Mouse (Mus musculus) forebrain, embryonic 16.5 days (tissue): ENCODE results near the gene Ppme1. TPM values are rescaled to one million over a fixed set of nuclear protein-coding genes. Genes with fewer than 3 reads are reported as not detected.

Experiments
- ATAC-seq: fragments of 200-750 bp; cut with Nextera tagmentation; 2 replicates; pipeline ENCODE4 v1.8.0; 2017; ENCODE audit warnings: mild to moderate bottlenecking, moderate library complexity
- H3K27ac ChIP-seq: fragments of 300-500 bp; sonication (generic); 2 replicates; pipeline ENCODE4 v1.5.1; 2014; ENCODE audit warnings: low read length, control low read depth
- H3K27me3 ChIP-seq: fragments of 300-500 bp; sonication (generic); replicated peaks from 2 replicates; pipeline ENCODE4 v1.6.1; 2014; ENCODE audit warnings: low read length; ENCODE audit not compliant: control insufficient read depth, insufficient read depth
- H3K36me3 ChIP-seq: fragments of 300-500 bp; sonication (generic); 2 replicates; pipeline ENCODE4 v1.6.1; 2014; ENCODE audit not compliant: control insufficient read depth, insufficient read depth
- H3K4me1 ChIP-seq: fragments of 300-500 bp; sonication (generic); replicated peaks from 2 replicates; pipeline ENCODE4 v1.6.1; 2014; ENCODE audit warnings: low read length; ENCODE audit not compliant: control insufficient read depth, insufficient read depth
- H3K4me2 ChIP-seq: fragments of 300-500 bp; sonication (generic); 2 replicates; pipeline ENCODE4 v1.6.1; 2014; ENCODE audit warnings: mild to moderate bottlenecking, low read length, control low read depth
- H3K4me3 ChIP-seq: fragments of 300-500 bp; sonication (generic); replicated peaks from 2 replicates; pipeline ENCODE4 v1.5.1; 2014; ENCODE audit warnings: mild to moderate bottlenecking, low read length, control low read depth
- H3K9ac ChIP-seq: fragments of 300-500 bp; sonication (generic); replicated peaks from 2 replicates; pipeline ENCODE4 v1.6.1; 2014; ENCODE audit warnings: low read depth, low read length, control low read depth
- H3K9me3 ChIP-seq: fragments of 300-500 bp; sonication (generic); 2 replicates; pipeline ENCODE4 v1.6.1; 2016; ENCODE audit warnings: low read length; ENCODE audit not compliant: control insufficient read depth
- WGBS: fragments of 180-500 bp; shearing (Covaris S2); extraction: QIAGEN DNeasy Blood & Tissue Kit; methylation state at CpG from one replicate; pipeline ENCODE4 v1.1.7; 2014; 5-methylcytosine and 5-hydroxymethylcytosine counted together
- polyA plus RNA-seq: library from polyadenylated mRNA; unstranded; fragments of >200 nt; fragmentation: Nextera tagmentation; extraction: Ambion mirVana; gene quantifications from 2 replicates; pipeline ENCODE4 v1.2.1, GENCODE M21; 2015

Ppme1 gene
- polyA plus RNA-seq, 1 experiment from 2014 or later = 158 TPM

- Histone ChIP-seq H3K9ac (peak overlapping the region; percentile 4; the same call in 1 of the 2 replicates), H3K27ac (peak overlapping the region; percentile 72), H3K4me2 (peak overlapping the region; percentile 3; the same call in 1 of the 2 replicates), H3K36me3 (no peaks in the 10 kb centered on the region), H3K4me1 (peaks cover 30% of the 10 kb centered on the region), H3K9me3 (no peaks in the 10 kb centered on the region), H3K27me3 (no peaks in the 10 kb centered on the region), H3K4me3 (no peak overlapping the region)
- peak; percentile 47 for ATAC-seq
- WGBS = 18% methylated on average over 6 of the region's 6 CpGs
These were observed 62.4 kb downstream of the Ppme1 start for GRCm38 (mm10) chr7:100309679-100310078.

DNA sequence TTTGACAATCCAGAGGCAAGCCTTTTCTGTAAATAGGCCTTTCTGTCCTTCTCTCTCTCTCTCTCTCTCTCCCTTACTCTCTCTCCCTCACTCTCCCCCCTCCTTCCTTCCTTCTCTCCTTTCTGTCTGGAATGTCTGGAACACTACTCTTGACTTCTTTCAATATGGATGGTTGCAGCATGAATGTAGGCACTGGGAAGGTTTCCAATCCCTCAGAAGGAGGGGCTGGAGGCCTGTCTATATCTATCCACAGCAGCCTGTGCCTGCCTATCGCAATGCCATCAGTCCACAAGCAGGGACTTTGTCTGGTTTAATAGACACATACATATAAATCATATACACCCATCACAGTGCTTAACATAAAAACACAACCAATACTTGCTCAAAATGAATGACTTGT lies 62.9 kb downstream of the Ppme1 start:
- H3K4me2 ChIP-seq = no peak overlapping the region
- peak; percentile 79 for ATAC-seq
- H3K27me3 ChIP-seq = no peaks in the 10 kb centered on the region
- H3K9ac ChIP-seq = no peak overlapping the region
- no peaks in the 10 kb centered on the region for H3K9me3 ChIP-seq
- no peak overlapping the region for H3K4me3 ChIP-seq
- H3K27ac ChIP-seq = peak overlapping the region; percentile 72
- H3K4me1 ChIP-seq = peaks cover 30% of the 10 kb centered on the region
- 13% methylated on average over 1 of the region's 1 CpGs for WGBS
- no peaks in the 10 kb centered on the region for H3K36me3 ChIP-seq

DNA sequence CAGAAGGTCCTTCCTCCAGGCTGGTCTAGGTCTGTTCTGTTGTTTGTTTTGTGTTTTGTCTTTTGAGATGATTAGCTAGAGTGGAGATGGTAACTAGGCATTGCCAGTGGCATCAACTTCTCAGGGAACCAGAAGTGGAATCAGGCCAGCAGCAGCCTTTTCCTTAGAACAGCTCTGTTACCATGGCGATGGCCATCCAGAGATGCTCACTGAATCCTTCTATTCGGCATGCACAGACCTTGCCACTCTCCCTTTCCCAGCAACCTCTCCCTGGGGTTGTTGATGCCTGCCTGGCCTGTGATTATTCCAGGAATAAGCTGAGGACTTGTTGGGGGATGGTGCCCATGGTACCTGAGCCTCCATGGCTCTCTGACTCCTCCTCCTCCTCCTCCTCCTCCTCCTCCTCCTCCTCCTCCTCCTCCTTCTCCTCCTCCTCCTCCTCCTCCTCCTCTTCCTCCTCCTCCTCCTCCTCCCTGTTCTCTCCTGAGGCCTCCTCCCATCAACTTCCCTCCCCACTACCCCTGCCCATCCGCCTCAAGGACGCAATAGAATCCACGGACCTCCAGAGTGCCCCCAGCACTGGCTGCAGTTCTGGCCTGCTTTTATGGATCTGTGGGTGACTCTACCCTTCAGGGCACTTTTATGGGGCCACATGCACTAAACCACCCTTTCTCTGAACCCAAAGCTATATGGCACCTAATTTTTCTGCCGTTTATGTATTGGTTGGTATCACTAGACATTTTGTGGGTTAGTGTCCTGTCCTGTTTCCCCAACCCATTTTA lies 64.0 kb downstream of the Ppme1 start:
- ATAC-seq = peak; percentile 85
- Histone ChIP-seq H3K9ac (no peak overlapping the region), H3K9me3 (no peaks in the 10 kb centered on the region), H3K27me3 (no peaks in the 10 kb centered on the region), H3K4me2 (no peak overlapping the region), H3K27ac (peak overlapping the region; percentile 29; the same call in 1 of the 2 replicates), H3K36me3 (no peaks in the 10 kb centered on the region), H3K4me3 (no peak overlapping the region), H3K4me1 (peaks cover 30% of the 10 kb centered on the region)
- 59% methylated on average over 6 of the region's 6 CpGs for WGBS

- no peaks in the 10 kb centered on the region for H3K36me3 ChIP-seq
- no peak for ATAC-seq
- no peak overlapping the region for H3K9ac ChIP-seq
- H3K9me3 ChIP-seq = no peaks in the 10 kb centered on the region
- no peak overlapping the region for H3K4me2 ChIP-seq
- H3K4me3 ChIP-seq = no peak overlapping the region
- WGBS = 91% methylated on average over 9 of the region's 9 CpGs
- H3K27me3 ChIP-seq = no peaks in the 10 kb centered on the region
- no peak overlapping the region for H3K27ac ChIP-seq
- peaks cover 39% of the 10 kb centered on the region for H3K4me1 ChIP-seq
These were observed 66.2 kb downstream of the Ppme1 start for GRCm38 (mm10) chr7:100305894-100306293.

DNA sequence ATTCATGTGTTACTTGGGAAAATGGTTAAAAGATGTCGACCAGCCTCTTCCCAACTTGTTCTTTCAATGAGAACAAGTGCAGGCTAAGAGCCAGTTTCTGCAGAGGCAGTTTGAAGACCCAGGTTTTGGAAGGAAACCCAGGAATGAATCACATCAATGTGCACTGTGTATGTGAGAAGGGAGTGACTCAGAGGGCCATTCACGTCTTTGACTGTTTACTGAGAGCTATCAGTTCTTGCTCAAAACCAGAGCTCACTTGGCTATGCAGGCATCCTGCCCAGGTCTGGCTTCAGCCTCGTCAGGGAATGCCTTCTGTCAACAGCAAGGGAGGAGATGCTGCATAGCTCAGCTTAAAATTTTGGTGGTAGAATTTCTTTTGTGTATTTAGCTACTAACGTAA lies 69.8 kb downstream of the Ppme1 start:
- ATAC-seq = peak; percentile 82
- Histone ChIP-seq H3K9ac (no peak overlapping the region), H3K27me3 (no peaks in the 10 kb centered on the region), H3K4me1 (peaks cover 11% of the 10 kb centered on the region), H3K27ac (no peak overlapping the region), H3K4me2 (no peak overlapping the region), H3K9me3 (no peaks in the 10 kb centered on the region), H3K36me3 (no peaks in the 10 kb centered on the region), H3K4me3 (no peak overlapping the region)
- WGBS = 28% methylated on average over 4 of the region's 4 CpGs

- 75% methylated on average over 3 of the region's 3 CpGs for WGBS
These were observed 70.7 kb downstream of the Ppme1 start for GRCm38 (mm10) chr7:100301390-100301789.

GRCm38 (mm10) chr7:100298861-100299510 lies 73.1 kb downstream of the Ppme1 start:
- H3K9me3 ChIP-seq = no peaks in the 10 kb centered on the region
- peaks cover 10% of the 10 kb centered on the region for H3K4me1 ChIP-seq
- H3K4me2 ChIP-seq = no peak overlapping the region
- H3K27ac ChIP-seq = no peak overlapping the region
- no peak for ATAC-seq
- H3K36me3 ChIP-seq = no peaks in the 10 kb centered on the region
- 73% methylated on average over 14 of the region's 14 CpGs for WGBS
- H3K9ac ChIP-seq = no peak overlapping the region
- no peaks in the 10 kb centered on the region for H3K27me3 ChIP-seq
- H3K4me3 ChIP-seq = no peak overlapping the region

More at GRCm38 (mm10) chr7:100301390-100301789, 70.7 kb downstream of the Ppme1 start:
- no peak for ATAC-seq
- no peaks in the 10 kb centered on the region for H3K36me3 ChIP-seq
- no peak overlapping the region for H3K4me3 ChIP-seq
- H3K4me2 ChIP-seq = no peak overlapping the region
- H3K9me3 ChIP-seq = no peaks in the 10 kb centered on the region
- no peak overlapping the region for H3K9ac ChIP-seq
- peaks cover 10% of the 10 kb centered on the region for H3K4me1 ChIP-seq
- no peak overlapping the region for H3K27ac ChIP-seq
- H3K27me3 ChIP-seq = no peaks in the 10 kb centered on the region

DNA sequence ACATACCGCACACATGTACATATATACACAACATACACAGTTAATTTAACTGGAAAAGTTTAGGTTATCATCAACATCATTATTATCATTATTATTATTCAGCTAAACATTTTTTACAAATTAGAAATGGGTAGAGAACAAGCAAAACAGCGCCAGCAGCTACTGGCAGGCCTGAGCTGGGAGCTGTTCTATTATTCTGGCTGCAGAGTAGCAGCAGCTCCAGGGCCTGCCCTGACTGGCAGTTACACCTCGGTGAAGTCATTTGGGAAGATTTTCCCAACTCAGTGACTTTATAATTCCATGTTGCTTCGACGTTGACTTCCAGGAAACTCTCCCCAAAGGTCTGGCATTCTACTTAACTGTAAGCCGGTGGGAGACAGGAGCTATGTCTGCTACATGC lies 75.4 kb downstream of the Ppme1 start:
- no peak overlapping the region for H3K4me2 ChIP-seq
- H3K4me1 ChIP-seq = no peaks in the 10 kb centered on the region
- no peak overlapping the region for H3K9ac ChIP-seq
- ATAC-seq = no peak
- no peak overlapping the region for H3K27ac ChIP-seq
- H3K4me3 ChIP-seq = no peak overlapping the region
- H3K36me3 ChIP-seq = no peaks in the 10 kb centered on the region
- H3K27me3 ChIP-seq = no peaks in the 10 kb centered on the region
- H3K9me3 ChIP-seq = no peaks in the 10 kb centered on the region
- WGBS = 83% methylated on average over 6 of the region's 6 CpGs

DNA sequence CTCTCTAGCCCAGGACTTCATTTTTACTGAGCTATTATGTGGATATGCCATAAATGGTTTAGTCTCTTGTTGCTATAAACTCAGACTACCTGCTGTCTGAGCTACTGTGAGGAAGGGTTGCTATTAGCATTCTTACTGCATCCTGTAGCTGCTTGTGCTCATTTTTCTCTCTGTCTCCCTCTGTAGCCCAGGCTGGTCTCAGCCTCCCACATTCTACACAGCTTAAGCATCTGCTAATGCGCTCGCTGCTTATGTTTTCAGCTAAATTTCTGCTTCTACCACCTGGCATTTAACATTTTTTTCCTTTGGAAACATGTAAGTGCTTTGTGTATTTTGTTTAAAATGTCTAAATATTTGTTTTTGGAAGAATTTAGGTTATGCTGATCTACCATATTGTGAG lies 76.4 kb downstream of the Ppme1 start:
- WGBS = 72% methylated on average over 2 of the region's 2 CpGs
- no peaks in the 10 kb centered on the region for H3K36me3 ChIP-seq
- no peaks in the 10 kb centered on the region; the same call in 1 of the 2 replicates for H3K9me3 ChIP-seq
- H3K27me3 ChIP-seq = no peaks in the 10 kb centered on the region
- H3K4me2 ChIP-seq = no peak overlapping the region
- ATAC-seq = peak; percentile 80; the same call in 1 of the 2 replicates
- no peak overlapping the region for H3K9ac ChIP-seq
- H3K4me3 ChIP-seq = no peak overlapping the region
- H3K27ac ChIP-seq = no peak overlapping the region
- H3K4me1 ChIP-seq = no peaks in the 10 kb centered on the region
